Mouse (Mus musculus) kidney, adult 2 months (tissue): ENCODE results near the gene Rap1gds1.

ENCODE experiments used
- CTCF ChIP-seq: fragments of 200-500 bp; conservative IDR thresholded peaks from 2 replicates; pipeline ENCODE4 v1.5.1; 2011; ENCODE audit warnings: low read depth, mild to moderate bottlenecking, control low read depth, low read length, moderate library complexity, mixed read lengths; ENCODE audit not compliant: insufficient read depth, insufficient read length
- POLR2A ChIP-seq: fragments of 200-500 bp; IDR thresholded peaks from one replicate; pipeline ENCODE4 v1.6.1; 2011; ENCODE audit warnings: low read depth, low read length, control low read depth

DNA sequence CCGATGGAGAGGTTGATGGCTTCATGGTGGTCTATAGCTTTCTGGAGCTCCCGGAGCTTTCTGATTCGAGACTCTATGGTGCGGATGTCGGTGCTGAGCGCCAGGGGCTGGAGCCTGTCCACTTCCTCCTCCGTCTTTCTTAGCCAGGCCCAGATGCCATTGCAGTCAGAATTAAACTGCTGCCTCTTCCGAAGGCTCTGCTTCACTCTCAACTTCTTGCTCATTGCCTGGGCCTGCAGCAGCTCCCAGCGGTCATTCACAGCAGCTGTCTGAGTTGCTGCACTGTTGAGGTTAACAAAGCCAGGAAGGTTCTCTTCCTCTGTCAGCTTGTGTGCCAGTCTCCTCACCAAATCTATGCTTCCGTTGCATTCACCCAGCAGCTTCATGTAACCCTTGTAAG is 137.8 kb downstream of the Rap1gds1 start:
- TF ChIP-seq CTCF (no peak), POLR2A (no peak)
